Mouse (Mus musculus): ENCODE measurements around the gene Olfr229. TPM values are rescaled to one million over a fixed set of nuclear protein-coding genes. Genes with fewer than 3 reads are reported as not detected.

The Olfr229 gene
- polyA plus RNA-seq, 1 experiment, result not detected

Other genes starting within 250 kb of the Olfr229 start
- gene Olfr963, start 240.1 kb upstream of the Olfr229 start, polyA plus RNA-seq (2012; ENCODE audit: insufficient read depth, insufficient read length, missing spikeins), result not detected in 2 replicates
- gene Olfr149, start 200.2 kb upstream of the Olfr229 start, polyA plus RNA-seq (2012; ENCODE audit: insufficient read depth, insufficient read length, missing spikeins), result 0.28 TPM in 1 of 2 replicates, not detected in the other
- gene Olfr965, start 196.0 kb upstream of the Olfr229 start, polyA plus RNA-seq (2012; ENCODE audit: insufficient read depth, insufficient read length, missing spikeins), result not detected in 2 replicates
- gene Olfr150, start 176.4 kb upstream of the Olfr229 start, polyA plus RNA-seq (2012; ENCODE audit: insufficient read depth, insufficient read length, missing spikeins), result not detected in 2 replicates
- gene Olfr967, start 161.1 kb upstream of the Olfr229 start, polyA plus RNA-seq (2012; ENCODE audit: insufficient read depth, insufficient read length, missing spikeins), result not detected in 2 replicates
- gene Olfr968, start 124.1 kb upstream of the Olfr229 start, polyA plus RNA-seq (2012; ENCODE audit: insufficient read depth, insufficient read length, missing spikeins), result not detected in 2 replicates
- not detected in 2 replicates for gene Olfr969, start 116.4 kb upstream of the Olfr229 start, polyA plus RNA-seq (2012; ENCODE audit: insufficient read depth, insufficient read length, missing spikeins)
- gene Olfr970, start 98.5 kb upstream of the Olfr229 start, polyA plus RNA-seq (2012; ENCODE audit: insufficient read depth, insufficient read length, missing spikeins), result not detected in 2 replicates
- gene Olfr971, start 70.5 kb upstream of the Olfr229 start, polyA plus RNA-seq (2012; ENCODE audit: insufficient read depth, insufficient read length, missing spikeins), result not detected in 2 replicates
- gene Olfr972, start 40.9 kb upstream of the Olfr229 start, polyA plus RNA-seq (2012; ENCODE audit: insufficient read depth, insufficient read length, missing spikeins), result not detected in 2 replicates
- not detected in 2 replicates for gene Olfr974, start 30.2 kb downstream of the Olfr229 start, polyA plus RNA-seq (2012; ENCODE audit: insufficient read depth, insufficient read length, missing spikeins)
- gene Olfr975, start 44.7 kb downstream of the Olfr229 start, polyA plus RNA-seq (2012; ENCODE audit: insufficient read depth, insufficient read length, missing spikeins), result not detected in 2 replicates
- gene Olfr976, start 53.8 kb downstream of the Olfr229 start, polyA plus RNA-seq (2012; ENCODE audit: insufficient read depth, insufficient read length, missing spikeins), result not detected in 2 replicates
- not detected in 2 replicates for gene Olfr978, start 84.8 kb downstream of the Olfr229 start, polyA plus RNA-seq (2012; ENCODE audit: insufficient read depth, insufficient read length, missing spikeins)
- not detected in 2 replicates for gene Olfr979, start 96.1 kb downstream of the Olfr229 start, polyA plus RNA-seq (2012; ENCODE audit: insufficient read depth, insufficient read length, missing spikeins)
- gene Olfr980, start 102.2 kb downstream of the Olfr229 start, polyA plus RNA-seq (2012; ENCODE audit: insufficient read depth, insufficient read length, missing spikeins), result not detected in 2 replicates
- 0.11 TPM in 1 of 2 replicates, not detected in the other for gene Olfr981, start 114.1 kb downstream of the Olfr229 start, polyA plus RNA-seq (2012; ENCODE audit: insufficient read depth, insufficient read length, missing spikeins)
- gene Olfr982, start 166.5 kb downstream of the Olfr229 start, polyA plus RNA-seq (2012; ENCODE audit: insufficient read depth, insufficient read length, missing spikeins), result not detected in 2 replicates
- 0.13 TPM in 1 of 2 replicates, not detected in the other for gene Olfr983, start 186.3 kb downstream of the Olfr229 start, polyA plus RNA-seq (2012; ENCODE audit: insufficient read depth, insufficient read length, missing spikeins)
- 0.16 TPM in 1 of 2 replicates, not detected in the other for gene Olfr984, start 206.9 kb downstream of the Olfr229 start, polyA plus RNA-seq (2012; ENCODE audit: insufficient read depth, insufficient read length, missing spikeins)
- not detected in 2 replicates for gene Olfr985, start 222.8 kb downstream of the Olfr229 start, polyA plus RNA-seq (2012; ENCODE audit: insufficient read depth, insufficient read length, missing spikeins)
- not detected in 2 replicates for gene Tmem225, start 240.8 kb downstream of the Olfr229 start, polyA plus RNA-seq (2012; ENCODE audit: insufficient read depth, insufficient read length, missing spikeins)

All from bone marrow macrophage, adult 2 months (primary cell).